ENCODE assay signal across 19 mouse cellular contexts in the genomic region with DNA sequence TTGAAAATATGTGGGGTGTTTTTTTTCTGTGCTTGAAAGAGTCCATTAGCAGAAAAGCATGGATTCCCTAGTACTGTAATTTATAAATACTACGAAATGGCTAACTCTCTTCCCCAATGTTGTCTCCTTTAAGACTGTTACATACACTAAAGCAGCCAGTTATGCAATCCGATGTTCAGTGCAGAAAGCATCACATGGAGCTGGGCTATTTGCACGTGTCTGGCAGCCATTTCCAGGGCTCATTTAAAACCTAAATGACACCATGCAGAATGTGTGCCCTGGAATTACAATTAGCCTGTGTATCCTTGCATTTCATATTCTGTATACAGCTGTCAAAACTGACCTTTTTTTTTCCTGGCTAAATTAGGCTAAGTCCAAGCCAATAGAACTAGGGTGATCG.
DNase-seq lines count a peak whose midpoint lies in the region; ATAC-seq lines count a peak whose summit lies in the region.
"Had no signal": no experiment of that assay in that cellular context is flagged by ENCODE, and none has a peak within 500 bp of the region (broad histone marks: within the 10 kb centered on the region; RNA-seq: fewer than 3 reads in every experiment).

No protein-coding gene starts in this region.

- H3K4me2 ChIP-seq in hindbrain, embryonic 14.5 days (replicated peaks), result no peak overlapping the region
- H3K4me2 ChIP-seq in hindbrain, embryonic 11.5 days (replicated peaks; ENCODE audit: low read depth, low read length), result no peak overlapping the region
- H3K4me2 ChIP-seq: heart, embryonic 11.5 days; neural tube, embryonic 15.5 days; stomach, embryonic 15.5 days had no signal

- H3K4me3 ChIP-seq in hindbrain, embryonic 14.5 days (replicated peaks; ENCODE audit: low read length), result no peak overlapping the region
- H3K4me3 ChIP-seq in hindbrain, embryonic 11.5 days (ENCODE audit: low read depth, low read length), result no peak overlapping the region
- H3K4me3 ChIP-seq: left cerebral cortex, adult 2 months; neural tube, embryonic 15.5 days; stomach, embryonic 15.5 days had no signal

- H3K36me3 ChIP-seq in hindbrain, embryonic 14.5 days (replicated peaks; ENCODE audit: control insufficient read depth, insufficient read depth), result no peaks in the 10 kb centered on the region
- no peaks in the 10 kb centered on the region for H3K36me3 ChIP-seq in hindbrain, embryonic 11.5 days (ENCODE audit: control insufficient read depth, insufficient read depth, low read length)
- H3K36me3 ChIP-seq: G1E; neural tube, embryonic 15.5 days; stomach, embryonic 15.5 days had no signal

- intact Hi-C loops in left cerebral cortex, postnatal 25 days (cut with DNase I), result no loop called here

- DNase-seq in hindbrain, embryonic 14.5 days (ENCODE audit: low spot score), result peak; percentile 40
- DNase-seq in hindbrain, embryonic 11.5 days (ENCODE audit: low spot score), result no peak
- DNase-seq in left cerebral cortex, postnatal 25 days (ENCODE audit: low spot score in 2 of 2), result peak; percentile 33 to 56
- no peak for DNase-seq in left cerebral cortex, adult 18-20 months (ENCODE audit: low spot score in 2 of 2)
- DNase-seq in retina, postnatal 1 day, result peak; percentile 38
- DNase-seq in retina, embryonic 14.5 days (ENCODE audit: low spot score), result no peak
- peak; percentile 31 for DNase-seq in right cerebral cortex, postnatal 14 days
- DNase-seq: adrenal gland, postnatal 25 days; cerebellum, postnatal 36 days; gastrocnemius, postnatal 10 days; heart, postnatal 4 days; lung, postnatal 14 days; thymus, postnatal 14 days had no signal

- WGBS in hindbrain, embryonic 14.5 days, result 56% methylated on average over 4 of the region's 4 CpGs
- 79% methylated on average over 4 of the region's 4 CpGs for WGBS in hindbrain, embryonic 11.5 days

- H3K9ac ChIP-seq in hindbrain, embryonic 14.5 days, result no peak overlapping the region
- H3K9ac ChIP-seq in hindbrain, embryonic 11.5 days (ENCODE audit: low read depth, low read length), result no peak overlapping the region
- H3K9ac ChIP-seq: neural tube, embryonic 15.5 days; stomach, embryonic 15.5 days had no signal

- H3K4me1 ChIP-seq in hindbrain, embryonic 14.5 days (replicated peaks; ENCODE audit: control insufficient read depth, insufficient read depth, low read length), result peaks cover 4% of the 10 kb centered on the region; the same call in 1 of the 2 replicates
- no peaks in the 10 kb centered on the region for H3K4me1 ChIP-seq in hindbrain, embryonic 11.5 days (replicated peaks; ENCODE audit: control insufficient read depth, insufficient read depth, low read length)
- H3K4me1 ChIP-seq: neural tube, embryonic 15.5 days; stomach, embryonic 15.5 days had no signal

- H3K27me3 ChIP-seq in hindbrain, embryonic 14.5 days (ENCODE audit: control insufficient read depth, insufficient read depth, low read length), result no peaks in the 10 kb centered on the region
- no peaks in the 10 kb centered on the region for H3K27me3 ChIP-seq in hindbrain, embryonic 11.5 days (ENCODE audit: control insufficient read depth, insufficient read depth, low read length)
- H3K27me3 ChIP-seq: neural tube, embryonic 15.5 days; stomach, embryonic 15.5 days had no signal

- ATAC-seq in hindbrain, embryonic 14.5 days (ENCODE audit: low FRiP score), result peak; percentile 31; the same call in 1 of the 2 replicates
- no peak for ATAC-seq in hindbrain, embryonic 11.5 days (ENCODE audit: low FRiP score)
- no peak for ATAC-seq in granulocyte monocyte progenitor cell, adult 5-6 weeks (replicated peaks; ENCODE audit: poor library complexity, severe bottlenecking)

- H3K9me3 ChIP-seq in hindbrain, embryonic 14.5 days (ENCODE audit: control insufficient read depth, low read length), result no peaks in the 10 kb centered on the region
- H3K9me3 ChIP-seq in hindbrain, embryonic 11.5 days (ENCODE audit: control insufficient read depth, low read length), result no peaks in the 10 kb centered on the region
- H3K9me3 ChIP-seq: neural tube, embryonic 15.5 days; stomach, embryonic 15.5 days had no signal

- peak overlapping the region; percentile 34; the same call in 1 of the 2 replicates for H3K27ac ChIP-seq in hindbrain, embryonic 14.5 days
- H3K27ac ChIP-seq in hindbrain, embryonic 11.5 days (ENCODE audit: low read depth, low read length), result no peak overlapping the region
- H3K27ac ChIP-seq: left cerebral cortex, adult 2 months; neural tube, embryonic 15.5 days; stomach, embryonic 15.5 days had no signal

Comparison
In these comparisons a context has a peak if more than half of its experiments do, and no peak if none do; other contexts are left out.
1. DNase-seq: peak in hindbrain, embryonic 14.5 days (single experiment), left cerebral cortex, postnatal 25 days (2 of 2), retina, postnatal 1 day (single experiment) and right cerebral cortex, postnatal 14 days (single experiment); none in hindbrain, embryonic 11.5 days (single experiment), left cerebral cortex, adult 18-20 months (0 of 2) and retina, embryonic 14.5 days (single experiment).